Mouse (Mus musculus) MEL (cell line): ENCODE data around the gene Arcn1.

Experiments used
- CHD1 ChIP-seq: IDR thresholded peaks from 2 replicates; pipeline ENCODE4 v1.6.1; 2012; ENCODE audit warnings: low read depth, mild to moderate bottlenecking, inconsistent platforms, low read length, improper control_type of control experiment
- CHD2 ChIP-seq: IDR thresholded peaks from 2 replicates; pipeline ENCODE4 v1.6.1; 2011; ENCODE audit warnings: low read length, improper control_type of control experiment
- CTCF ChIP-seq, 3 experiments: IDR thresholded peaks in 2 of 3; conservative IDR thresholded peaks in 1 of 3; 2 replicates each; pipeline ENCODE4 v1.5.1; 2011 to 2012; ENCODE audit warnings: low read length in 3 of 3, low read depth in 2 of 3, mild to moderate bottlenecking in 2 of 3, improper control_type of control experiment in 1 of 3, inconsistent platforms in 1 of 3, mixed read lengths in 1 of 3, moderate library complexity in 1 of 3; ENCODE audit not compliant: control insufficient read depth in 1 of 3, insufficient read depth in 1 of 3, poor library complexity in 1 of 3, severe bottlenecking in 1 of 3
- E2F4 ChIP-seq: IDR thresholded peaks from 2 replicates; pipeline ENCODE4 v1.6.1; 2011; ENCODE audit warnings: low read depth, low read length, improper control_type of control experiment, borderline replicate concordance
- ELF1 ChIP-seq: IDR thresholded peaks from 2 replicates; pipeline ENCODE4 v1.6.1; 2014; ENCODE audit warnings: low read depth, mild to moderate bottlenecking, inconsistent platforms, low read length, improper control_type of control experiment, moderate library complexity
- EP300 ChIP-seq, 2 experiments: IDR thresholded peaks; 2 replicates each; pipeline ENCODE4 v1.6.1; 2011; ENCODE audit warnings: improper control_type of control experiment in 2 of 2, low read length in 2 of 2, low read depth in 1 of 2, mild to moderate bottlenecking in 1 of 2
- HCFC1 ChIP-seq: IDR thresholded peaks from 2 replicates; pipeline ENCODE4 v1.6.1; 2012; ENCODE audit warnings: low read depth, mild to moderate bottlenecking, inconsistent platforms, low read length, improper control_type of control experiment, moderate library complexity
- JUND ChIP-seq: IDR thresholded peaks from 2 replicates; pipeline ENCODE4 v1.6.1; 2011; ENCODE audit warnings: low read depth, mild to moderate bottlenecking, improper control_type of control experiment, low read length
- MAFK ChIP-seq: IDR thresholded peaks from 2 replicates; pipeline ENCODE4 v1.6.1; 2011; ENCODE audit warnings: low read depth, mild to moderate bottlenecking, low read length, improper control_type of control experiment, borderline replicate concordance
- NRF1 ChIP-seq: IDR thresholded peaks from 2 replicates; pipeline ENCODE4 v1.6.1; 2014; ENCODE audit warnings: low read depth, mild to moderate bottlenecking, inconsistent platforms, low read length, improper control_type of control experiment, moderate library complexity; ENCODE audit not compliant: poor library complexity, insufficient read depth, severe bottlenecking
- POLR2A ChIP-seq, 2 experiments: IDR thresholded peaks; 2 replicates each; pipeline ENCODE4 v1.6.1; 2011 to 2012; ENCODE audit warnings: low read length in 2 of 2, mild to moderate bottlenecking in 2 of 2, control low read depth in 1 of 2, improper control_type of control experiment in 1 of 2, low read depth in 1 of 2, moderate library complexity in 1 of 2; ENCODE audit not compliant: control insufficient read depth in 1 of 2, insufficient read depth in 1 of 2, poor library complexity in 1 of 2
- POLR2AphosphoS2 ChIP-seq: IDR thresholded peaks from 2 replicates; pipeline ENCODE4 v1.6.1; 2011; ENCODE audit warnings: low read length, improper control_type of control experiment
- ZC3H11A ChIP-seq: IDR thresholded peaks from 2 replicates; pipeline ENCODE4 v1.6.1; 2012; ENCODE audit warnings: low read depth, mild to moderate bottlenecking, inconsistent platforms, low read length, improper control_type of control experiment
- ZKSCAN1 ChIP-seq: IDR thresholded peaks from 2 replicates; pipeline ENCODE4 v1.6.1; 2012; ENCODE audit warnings: low read depth, mild to moderate bottlenecking, inconsistent platforms, low read length, improper control_type of control experiment, moderate library complexity

GRCm38 (mm10) chr9:44726431-44727146 is 41.1 kb downstream of the Arcn1 start:
- TF ChIP-seq HCFC1 (no peak), ZC3H11A (no peak), ELF1 (no peak), E2F4 (no peak), EP300 (IDR thresholded peaks at IDR 0.05; ENCODE audit: low read depth in 1 of 2, low read length in 2 of 2) (no peak), CTCF (IDR thresholded peaks at IDR 0.05 in 2 of 3, conservative IDR thresholded peaks at IDR 0.05 in 1 of 3; ENCODE audit: control insufficient read depth in 1 of 3, insufficient read depth in 1 of 3, low read depth in 2 of 3, low read length in 3 of 3, poor library complexity in 1 of 3, severe bottlenecking in 1 of 3) (no peak), POLR2A (IDR thresholded peaks at IDR 0.05; ENCODE audit: control insufficient read depth in 1 of 2, insufficient read depth in 1 of 2, low read depth in 1 of 2, low read length in 2 of 2, poor library complexity in 1 of 2) (no peak), ZKSCAN1 (no peak), NRF1 (no peak), CHD2 (no peak), CHD1 (no peak), POLR2AphosphoS2 (no peak), MAFK (no peak), JUND (no peak)
